Mouse (Mus musculus) midbrain, embryonic 14.5 days (tissue): ENCODE results near the gene Pitpnc1. TPM values are rescaled to one million over a fixed set of nuclear protein-coding genes. Genes with fewer than 3 reads are reported as not detected.

Experiments
- ATAC-seq: fragments of 200-750 bp; cut with Nextera tagmentation; 2 replicates; pipeline ENCODE4 v1.8.0; 2017; ENCODE audit warnings: moderate number of reproducible peaks, moderate library complexity; ENCODE audit not compliant: low FRiP score, low TSS enrichment
- DNase-seq: peaks from one replicate; pipeline ENCODE4 v3.0.0-alpha.2; 2015
- H3K27ac ChIP-seq: fragments of 300-500 bp; sonication (generic); replicated peaks from 2 replicates; pipeline ENCODE4 v1.5.1; 2014; ENCODE audit warnings: mild to moderate bottlenecking, low read depth, low read length, moderate library complexity
- H3K27me3 ChIP-seq: fragments of 300-500 bp; sonication (generic); 2 replicates; pipeline ENCODE4 v1.6.1; 2014; ENCODE audit warnings: low read length, control low read depth, mixed read lengths; ENCODE audit not compliant: control insufficient read depth, insufficient read depth
- H3K36me3 ChIP-seq: fragments of 300-500 bp; sonication (generic); 2 replicates; pipeline ENCODE4 v1.6.1; 2014; ENCODE audit warnings: low read length, control low read depth; ENCODE audit not compliant: control insufficient read depth, insufficient read depth
- H3K4me1 ChIP-seq: fragments of 300-500 bp; sonication (generic); 2 replicates; pipeline ENCODE4 v1.6.1; 2014; ENCODE audit warnings: mild to moderate bottlenecking, antibody characterized with exemption, low read length, control low read depth; ENCODE audit not compliant: control insufficient read depth, insufficient read depth
- H3K4me2 ChIP-seq: fragments of 300-500 bp; sonication (generic); 2 replicates; pipeline ENCODE4 v1.6.1; 2014; ENCODE audit warnings: mild to moderate bottlenecking, low read length, moderate library complexity
- H3K4me3 ChIP-seq: fragments of 300-500 bp; sonication (generic); replicated peaks from 2 replicates; pipeline ENCODE4 v1.5.1; 2014; ENCODE audit warnings: low read depth, low read length
- H3K9ac ChIP-seq: fragments of 300-500 bp; sonication (generic); replicated peaks from 2 replicates; pipeline ENCODE4 v1.6.1; 2014; ENCODE audit warnings: mild to moderate bottlenecking, low read length, moderate library complexity
- H3K9me3 ChIP-seq: fragments of 300-500 bp; sonication (generic); 2 replicates; pipeline ENCODE4 v1.6.1; 2016; ENCODE audit warnings: low read length, control low read depth, mixed read lengths; ENCODE audit not compliant: control insufficient read depth
- whole genome bisulfite sequencing: fragments of 180-500 bp; shearing (Covaris S2); extraction: QIAGEN DNeasy Blood & Tissue Kit; methylation state at CpG from one replicate; pipeline ENCODE4 v1.1.7; 2014; 5-methylcytosine and 5-hydroxymethylcytosine counted together
- polyA plus RNA-seq: library from polyadenylated mRNA; unstranded; fragments of >200 nt; fragmentation: Nextera tagmentation; extraction: Ambion mirVana; gene quantifications from 2 replicates; pipeline ENCODE4 v1.2.1, GENCODE M21; 2014

Pitpnc1 gene
- polyA plus RNA-seq, 1 experiment from 2014 or later, result 42.1 TPM

DNA sequence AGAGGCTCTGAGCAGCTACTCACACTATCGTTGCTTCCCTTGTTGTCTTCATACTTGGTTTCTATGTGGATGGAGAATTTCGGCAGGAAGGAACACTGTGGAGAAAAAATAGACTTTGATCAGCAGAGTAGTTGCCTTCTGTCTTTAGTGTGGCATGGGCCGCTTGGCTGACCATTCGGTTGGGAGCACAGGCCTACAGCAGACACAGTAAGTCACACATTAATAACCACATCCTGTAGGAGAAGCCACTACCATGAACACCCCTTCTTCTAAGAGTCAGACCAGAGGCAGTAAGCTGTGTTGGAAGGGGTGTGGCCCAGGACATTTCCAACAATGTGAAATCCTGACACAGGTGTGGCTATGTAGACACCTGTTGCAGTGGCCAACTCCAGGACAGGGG lies 174.3 kb downstream of the Pitpnc1 start:
- WGBS, result 94% methylated on average over 4 of the region's 4 CpGs
- Histone ChIP-seq H3K4me2 (no peak overlapping the region), H3K9me3 (0 out of 2 replicates have a peak, but pooled peaks cover 8% of the 10 kb centered on the region), H3K4me3 (no peak overlapping the region), H3K36me3 (0 out of 2 replicates have a peak, but pooled peaks cover 3% of the 10 kb centered on the region), H3K27ac (no peak overlapping the region), H3K4me1 (no peaks in the 10 kb centered on the region), H3K27me3 (no peaks in the 10 kb centered on the region), H3K9ac (no peak overlapping the region)
- DNase-seq (no peak), ATAC-seq (no peak)

DNA sequence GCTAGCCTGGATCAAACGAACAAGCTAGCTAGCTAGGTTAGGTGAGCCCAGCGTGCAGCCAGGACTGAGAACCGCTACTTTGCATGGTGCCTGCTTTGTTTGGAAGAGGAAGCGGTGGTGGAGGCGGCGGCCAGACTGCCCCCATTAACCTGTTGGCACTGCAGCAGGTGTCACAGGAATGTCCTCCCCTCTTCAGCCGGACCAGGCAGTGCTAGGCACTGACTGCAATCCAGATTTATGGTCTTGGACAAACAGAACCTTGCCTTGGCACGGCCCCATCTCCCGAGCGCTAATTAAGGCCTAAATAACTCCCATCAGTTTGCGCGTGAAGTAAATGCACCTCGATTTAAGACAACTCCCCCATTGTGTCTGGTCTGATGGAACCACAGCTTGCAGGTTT lies 178.5 kb downstream of the Pitpnc1 start:
- H3K27me3 ChIP-seq, result no peaks in the 10 kb centered on the region
- no peaks in the 10 kb centered on the region for H3K9me3 ChIP-seq
- no peak overlapping the region for H3K27ac ChIP-seq
- H3K4me3 ChIP-seq, result no peak overlapping the region
- peaks cover 3% of the 10 kb centered on the region; the same call in 1 of the 2 replicates for H3K36me3 ChIP-seq
- WGBS, result 89% methylated on average over 13 of the region's 13 CpGs
- no peaks in the 10 kb centered on the region for H3K4me1 ChIP-seq
- H3K9ac ChIP-seq, result no peak overlapping the region
- H3K4me2 ChIP-seq, result no peak overlapping the region
- ATAC-seq, result no peak
- no peak for DNase-seq

DNA sequence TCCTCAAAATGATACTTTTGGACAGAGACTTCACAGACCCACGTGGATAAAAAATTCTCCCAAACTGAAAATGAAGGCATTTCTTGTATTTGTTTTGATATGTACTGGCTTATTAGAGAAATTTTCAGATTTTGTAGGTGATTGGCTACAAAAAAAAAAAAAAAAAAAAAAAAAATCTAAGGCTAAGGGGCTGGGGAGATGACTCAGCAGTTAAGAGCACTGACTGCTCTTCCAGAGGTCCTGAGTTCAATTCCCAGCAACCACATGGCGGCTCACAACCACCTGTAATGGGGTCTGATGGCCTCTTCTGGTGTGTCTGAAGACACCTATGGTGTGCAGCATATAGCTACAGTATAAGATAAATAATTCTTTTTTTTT lies 182.3 kb downstream of the Pitpnc1 start:
- Histone ChIP-seq H3K4me1 (no peaks in the 10 kb centered on the region), H3K27me3 (no peaks in the 10 kb centered on the region), H3K27ac (no peak overlapping the region), H3K4me3 (no peak overlapping the region), H3K9ac (no peak overlapping the region), H3K9me3 (no peaks in the 10 kb centered on the region), H3K4me2 (no peak overlapping the region), H3K36me3 (no peaks in the 10 kb centered on the region; the same call in 1 of the 2 replicates)
- no peak for DNase-seq
- no peak for ATAC-seq
- WGBS, result 93% methylated on average over 2 of the region's 2 CpGs

DNA sequence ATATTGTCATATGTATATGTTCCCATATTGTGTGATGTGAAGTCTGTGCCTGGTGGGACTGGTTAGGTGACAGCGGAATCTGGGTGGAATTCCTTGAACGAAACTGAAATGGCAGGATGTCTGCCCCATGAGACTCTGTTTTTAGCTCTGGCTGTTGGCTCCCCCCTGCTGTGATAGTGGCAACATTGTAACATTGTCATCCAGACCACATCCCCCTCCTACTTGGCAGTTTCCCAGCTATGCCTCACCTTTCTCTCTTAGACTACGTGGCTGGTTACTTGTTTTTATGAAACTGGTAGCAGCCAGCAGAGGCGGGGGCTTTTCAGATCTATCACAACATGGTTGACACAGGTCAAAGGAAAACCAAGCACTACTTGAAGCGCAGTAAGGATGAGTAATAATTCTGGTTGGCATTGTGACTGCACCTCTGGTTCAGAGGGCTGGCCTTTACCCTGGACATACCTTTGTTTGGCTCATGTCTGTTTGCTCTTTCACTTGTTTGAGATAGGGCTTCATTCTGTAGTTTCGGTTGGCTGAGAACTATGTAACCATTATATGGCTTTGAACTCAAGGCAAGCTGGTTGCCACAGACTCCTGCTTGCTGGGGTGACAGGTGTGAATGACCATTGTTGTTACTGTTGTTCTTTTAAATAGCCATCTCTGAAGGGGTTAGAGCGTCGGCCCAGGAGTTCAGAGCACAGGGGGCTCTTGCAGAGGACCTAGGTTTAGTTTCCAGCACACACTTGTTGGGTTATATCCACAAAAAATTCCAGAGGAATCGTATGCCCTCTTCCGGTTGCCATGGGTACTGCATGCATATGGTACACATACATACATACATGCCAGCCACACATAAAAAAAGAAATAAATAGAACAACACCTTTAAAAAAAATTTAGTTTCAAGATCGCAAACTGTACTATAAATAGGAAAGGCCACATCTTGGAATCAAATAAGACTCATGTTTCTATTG lies 183.0 kb downstream of the Pitpnc1 start:
- Histone ChIP-seq H3K9ac (no peak overlapping the region), H3K4me1 (no peaks in the 10 kb centered on the region), H3K4me3 (no peak overlapping the region), H3K4me2 (no peak overlapping the region), H3K9me3 (no peaks in the 10 kb centered on the region), H3K27ac (no peak overlapping the region), H3K36me3 (no peaks in the 10 kb centered on the region; the same call in 1 of the 2 replicates), H3K27me3 (no peaks in the 10 kb centered on the region)
- no peak for ATAC-seq
- WGBS, result 95% methylated on average over 11 of the region's 11 CpGs
- DNase-seq, result no peak

DNA sequence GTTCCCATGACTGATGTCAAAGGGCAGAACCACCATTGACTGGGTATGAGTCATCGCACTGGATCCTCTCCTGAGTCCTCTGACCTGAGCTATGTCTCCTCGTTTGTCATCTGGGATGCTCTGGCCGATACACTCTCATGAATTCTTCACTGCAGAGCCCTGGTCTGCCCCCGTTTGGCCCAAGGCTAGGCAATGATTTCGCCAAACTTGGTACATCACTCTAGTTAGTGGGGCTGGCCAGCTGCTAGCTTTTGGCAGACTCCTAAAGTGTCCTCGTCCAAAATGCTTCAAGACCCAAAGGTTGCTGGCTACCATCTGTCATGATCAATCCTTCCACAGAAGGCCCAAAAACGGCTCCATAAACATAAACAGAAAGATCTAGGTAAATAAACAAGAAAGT lies 184.8 kb downstream of the Pitpnc1 start:
- no peak overlapping the region for H3K27ac ChIP-seq
- no peaks in the 10 kb centered on the region for H3K9me3 ChIP-seq
- ATAC-seq (no peak), DNase-seq (no peak)
- H3K4me1 ChIP-seq, result no peaks in the 10 kb centered on the region
- WGBS, result 89% methylated on average over 7 of the region's 7 CpGs
- H3K36me3 ChIP-seq, result no peaks in the 10 kb centered on the region; the same call in 1 of the 2 replicates
- H3K9ac ChIP-seq, result no peak overlapping the region
- H3K27me3 ChIP-seq, result no peaks in the 10 kb centered on the region
- H3K4me3 ChIP-seq, result no peak overlapping the region
- no peak overlapping the region for H3K4me2 ChIP-seq

DNA sequence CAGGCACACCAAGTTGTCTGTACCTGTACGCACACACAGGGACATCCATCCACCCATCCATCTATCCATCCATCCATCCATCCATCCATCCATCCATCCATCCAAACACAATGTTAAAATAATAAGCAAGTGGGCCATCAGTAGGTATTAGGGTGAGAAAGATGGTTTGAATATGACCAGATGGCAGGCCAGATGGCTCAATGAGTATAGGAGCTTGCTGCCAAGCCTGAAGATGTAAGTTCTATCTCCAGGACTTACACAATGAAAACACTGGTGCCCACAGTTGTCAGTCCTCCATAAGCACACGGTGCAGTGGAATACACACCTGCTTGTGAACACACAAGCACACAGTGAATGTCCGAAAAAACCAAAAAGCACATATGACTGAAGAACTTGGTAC lies 186.9 kb downstream of the Pitpnc1 start:
- H3K27ac ChIP-seq, result no peak overlapping the region
- no peak overlapping the region for H3K4me3 ChIP-seq
- DNase-seq (no peak), ATAC-seq (no peak)
- WGBS, result 98% methylated on average over 3 of the region's 3 CpGs
- no peaks in the 10 kb centered on the region; the same call in 1 of the 2 replicates for H3K4me1 ChIP-seq
- H3K4me2 ChIP-seq, result no peak overlapping the region
- H3K9ac ChIP-seq, result no peak overlapping the region
- H3K27me3 ChIP-seq, result no peaks in the 10 kb centered on the region
- H3K36me3 ChIP-seq, result no peaks in the 10 kb centered on the region
- H3K9me3 ChIP-seq, result no peaks in the 10 kb centered on the region

DNA sequence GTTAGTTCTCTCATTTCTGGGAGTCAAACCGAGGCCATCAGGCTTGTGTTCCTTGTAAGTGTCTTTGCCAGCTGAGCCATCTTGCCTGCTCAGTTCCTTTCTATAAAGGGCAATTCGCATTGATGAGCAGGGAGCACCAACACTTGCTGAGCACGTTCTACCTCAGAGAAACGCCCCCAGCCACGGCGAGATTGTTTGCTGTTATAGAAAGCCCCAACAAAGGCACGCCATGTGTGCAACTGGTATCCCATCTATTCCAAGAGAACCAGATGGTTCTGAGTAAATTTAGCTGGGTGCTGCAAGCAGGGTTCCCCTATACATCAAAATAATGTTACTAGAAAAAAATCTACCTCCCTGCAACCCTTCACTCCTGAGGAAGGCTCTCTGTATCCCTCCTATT lies 188.0 kb downstream of the Pitpnc1 start:
- H3K9me3 ChIP-seq, result no peaks in the 10 kb centered on the region
- 94% methylated on average over 7 of the region's 7 CpGs for WGBS
- ATAC-seq (no peak), DNase-seq (no peak)
- H3K4me1 ChIP-seq, result no peaks in the 10 kb centered on the region; the same call in 1 of the 2 replicates
- no peak overlapping the region for H3K4me3 ChIP-seq
- H3K4me2 ChIP-seq, result no peak overlapping the region
- H3K36me3 ChIP-seq, result no peaks in the 10 kb centered on the region
- H3K9ac ChIP-seq, result no peak overlapping the region
- H3K27me3 ChIP-seq, result no peaks in the 10 kb centered on the region
- H3K27ac ChIP-seq, result no peak overlapping the region

DNA sequence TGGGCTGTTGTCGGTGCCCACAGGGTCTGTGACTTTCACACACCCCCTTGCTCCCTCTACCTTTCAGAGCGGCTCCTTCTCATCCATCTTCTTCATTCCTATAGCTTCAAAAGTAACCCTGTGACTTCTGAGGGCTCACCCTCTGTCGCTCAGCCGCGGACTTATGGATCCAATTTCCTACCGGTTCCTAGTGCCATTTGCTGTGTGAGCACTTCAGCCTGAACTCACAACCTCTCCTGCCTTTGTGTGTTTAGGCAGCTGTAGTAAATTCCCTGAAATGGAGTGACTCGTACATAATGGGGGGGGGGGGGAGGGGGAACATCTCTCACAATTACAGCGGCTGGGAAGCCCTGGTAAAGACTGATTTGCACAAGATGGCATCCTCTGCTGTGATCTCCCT lies 191.2 kb downstream of the Pitpnc1 start:
- no peak for DNase-seq
- Histone ChIP-seq H3K4me2 (no peak overlapping the region), H3K27ac (no peak overlapping the region), H3K27me3 (no peaks in the 10 kb centered on the region), H3K36me3 (no peaks in the 10 kb centered on the region), H3K4me3 (no peak overlapping the region), H3K9me3 (no peaks in the 10 kb centered on the region), H3K4me1 (peaks cover 3% of the 10 kb centered on the region; the same call in 1 of the 2 replicates), H3K9ac (no peak overlapping the region)
- no peak for ATAC-seq
- WGBS, result 22% methylated on average over 8 of the region's 8 CpGs

DNA sequence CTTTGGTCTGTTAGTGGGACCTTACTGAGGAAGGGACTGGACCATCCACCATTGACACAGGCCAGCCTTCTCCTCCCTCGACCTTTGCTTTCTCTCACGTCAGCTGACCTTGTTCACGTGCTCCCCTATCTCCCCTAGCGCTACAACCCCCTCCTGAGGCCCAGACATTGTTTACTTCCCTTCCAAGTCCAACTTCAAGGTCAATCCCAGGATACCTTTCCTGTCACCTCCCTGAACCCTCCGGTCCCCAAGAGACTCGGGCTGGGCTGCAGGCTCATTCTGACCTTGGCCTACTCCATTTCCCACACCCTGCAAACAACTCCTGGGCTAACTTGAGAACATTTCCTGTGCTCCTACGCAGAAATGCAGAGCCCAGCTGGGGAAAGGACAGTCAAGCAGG lies 193.6 kb downstream of the Pitpnc1 start:
- ATAC-seq (no peak), DNase-seq (no peak)
- H3K27ac ChIP-seq, result no peak overlapping the region
- peaks cover 6% of the 10 kb centered on the region; the same call in 1 of the 2 replicates for H3K4me1 ChIP-seq
- no peaks in the 10 kb centered on the region for H3K36me3 ChIP-seq
- no peaks in the 10 kb centered on the region for H3K27me3 ChIP-seq
- no peaks in the 10 kb centered on the region for H3K9me3 ChIP-seq
- H3K4me2 ChIP-seq, result no peak overlapping the region
- no peak overlapping the region for H3K4me3 ChIP-seq
- no peak overlapping the region for H3K9ac ChIP-seq
- 81% methylated on average over 7 of the region's 7 CpGs for WGBS
